In genomic region chr5:73338832-73339163, GRCm38 (mm10) we compare ENCODE assay signal across 8 mouse cellular contexts. TPM values are rescaled to one million over a fixed set of nuclear protein-coding genes. Genes with fewer than 3 reads are reported as not detected.
DNase-seq lines count a peak whose midpoint lies in the region; ATAC-seq and TF ChIP-seq lines count a peak whose summit lies in the region.

No protein-coding gene starts in this region.

- no peaks in the 10 kb centered on the region; the same call in 1 of the 2 replicates for H3K4me1 ChIP-seq in heart, postnatal 0 days (ENCODE audit: control insufficient read depth, insufficient read depth)
- H3K4me1 ChIP-seq in midbrain, embryonic 10.5 days, result peaks cover 26% of the 10 kb centered on the region

- no peak for TF ChIP-seq EP300 in heart, postnatal 0 days (IDR thresholded peaks at IDR 0.05; ENCODE audit: low read depth)

- H3K4me3 ChIP-seq in heart, postnatal 0 days (ENCODE audit: low read depth, low read length), result peak overlapping the region; percentile 63
- H3K4me3 ChIP-seq in midbrain, embryonic 10.5 days, result peak overlapping the region; percentile 68

- H3K4me2 ChIP-seq in heart, postnatal 0 days (ENCODE audit: low read depth, low read length), result peak overlapping the region; percentile 91

- intact Hi-C loops in heart, postnatal 36 days (cut with DNase I), result no loop called here

- TF ChIP-seq CTCF in heart, postnatal 0 days (IDR thresholded peaks at IDR 0.05; ENCODE audit: low read depth), result no peak

- H3K27ac ChIP-seq in heart, postnatal 0 days (ENCODE audit: low read depth), result no peak overlapping the region
- peak overlapping the region; percentile 85 for H3K27ac ChIP-seq in midbrain, embryonic 10.5 days (replicated peaks)

- no peaks in the 10 kb centered on the region for H3K36me3 ChIP-seq in heart, postnatal 0 days (replicated peaks; ENCODE audit: control insufficient read depth, insufficient read depth, low read length)
- H3K36me3 ChIP-seq in midbrain, embryonic 10.5 days, result no peaks in the 10 kb centered on the region

- H3K9ac ChIP-seq in heart, postnatal 0 days (replicated peaks; ENCODE audit: low read depth, low read length), result peak overlapping the region; percentile 65

- no peaks in the 10 kb centered on the region for H3K9me3 ChIP-seq in heart, postnatal 0 days (replicated peaks; ENCODE audit: control insufficient read depth, low read length)
- H3K9me3 ChIP-seq in midbrain, embryonic 10.5 days (replicated peaks), result no peaks in the 10 kb centered on the region

- DNase-seq in heart, postnatal 0 days (ENCODE audit: low spot score), result no peak
- DNase-seq in heart, postnatal 36 days, result no peak
- peak; percentile 53 for DNase-seq in brain, adult 2 months (ENCODE audit: low read depth, low spot score)
- DNase-seq in midbrain, embryonic 10.5 days (ENCODE audit: low spot score), result no peak
- DNase-seq in c-Kit-positive CD71-positive TER-119-positive erythroid progenitor cells, embryonic 14.5 days (ENCODE audit: low spot score), result no peak
- DNase-seq in lung, postnatal 25 days (ENCODE audit: low spot score), result no peak

- peaks cover 6% of the 10 kb centered on the region; the same call in 1 of the 2 replicates for H3K27me3 ChIP-seq in heart, postnatal 0 days (ENCODE audit: control insufficient read depth, insufficient read depth, low read length)
- peaks cover 11% of the 10 kb centered on the region; the same call in 1 of the 2 replicates for H3K27me3 ChIP-seq in midbrain, embryonic 10.5 days (ENCODE audit: low read depth, poor library complexity, severe bottlenecking)

- WGBS in heart, postnatal 0 days, result 59% methylated on average over 14 of the region's 14 CpGs
- 44% methylated on average over 14 of the region's 14 CpGs for WGBS in midbrain, embryonic 10.5 days

- ATAC-seq in heart, postnatal 0 days (ENCODE audit: insufficient read depth, low read depth), result no peak; the same call in 1 of the 2 replicates
- ATAC-seq in granulocyte monocyte progenitor cell, adult 5-6 weeks (replicated peaks; ENCODE audit: poor library complexity, severe bottlenecking), result peak; percentile 49
- no peak for ATAC-seq in monocyte, adult 5-6 weeks (replicated peaks; ENCODE audit: insufficient number of reproducible peaks, low FRiP score, low TSS enrichment, poor library complexity, severe bottlenecking)

RNA-seq across cellular contexts. Expression of gene Ociad2, which starts 2.0 kb away (rescaled TPM):
- 6.7 and 13.3 TPM in 2 replicates for total RNA-seq in heart, postnatal 0 days (2014; rRNA removed; ENCODE audit: low replicate concordance)
- polyA plus RNA-seq in heart, postnatal 0 days (2015; fragmentation: Nextera tagmentation; extraction: Ambion mirVana), result 16.7 and 19.6 TPM in 2 replicates
- 1 to 10 TPM; 5.8 to 7.3 TPM for total RNA-seq in heart, postnatal 36 days (2021)
- total RNA-seq in granulocyte monocyte progenitor cell, adult 5-6 weeks (2014; fragmentation: Nextera tagmentation), result 2.6 and 3.5 TPM in 2 replicates
- total RNA-seq in granulocyte monocyte progenitor cell, adult 5-6 weeks (2017), result 3.1 and 5.5 TPM in 2 replicates
- polyA plus RNA-seq in midbrain, embryonic 10.5 days (2016; fragmentation: Nextera tagmentation; extraction: Ambion mirVana), result 10.2 and 14.6 TPM in 2 replicates
- total RNA-seq in monocyte, adult 5-6 weeks (2017), result 0.68 TPM in 1 of 3 replicates, not detected in the others

RNA-seq across cellular contexts. Expression of gene Ociad1, which starts 46.2 kb away (rescaled TPM):
- total RNA-seq in heart, postnatal 0 days (2014; rRNA removed; ENCODE audit: low replicate concordance), result 131 and 139 TPM in 2 replicates
- 265 TPM in 2 replicates for polyA plus RNA-seq in heart, postnatal 0 days (2015; fragmentation: Nextera tagmentation; extraction: Ambion mirVana)
- total RNA-seq in heart, postnatal 36 days (2021), result 100 to 1,000 TPM; 241 to 249 TPM
- total RNA-seq in granulocyte monocyte progenitor cell, adult 5-6 weeks (2014; fragmentation: Nextera tagmentation), result 197 and 204 TPM in 2 replicates
- total RNA-seq in granulocyte monocyte progenitor cell, adult 5-6 weeks (2017), result 272 and 305 TPM in 2 replicates
- 164 TPM in 2 replicates for polyA plus RNA-seq in midbrain, embryonic 10.5 days (2016; fragmentation: Nextera tagmentation; extraction: Ambion mirVana)
- 252 to 293 TPM (median 259 TPM) in 3 replicates for total RNA-seq in monocyte, adult 5-6 weeks (2017)
